Mouse (Mus musculus): ENCODE data around the gene Cfc1. TPM values are rescaled to one million over a fixed set of nuclear protein-coding genes. Genes with fewer than 3 reads are reported as not detected.
"Not testable (repeated sequence)": the region's sequence is repeated elsewhere in the genome, so short reads cannot be mapped to it uniquely, and the experiment has no call there.

Cfc1 gene
- polyA plus RNA-seq (2012; rRNA removed) (not detected in 2 replicates), polyA plus RNA-seq (2014; fragmentation: Nextera tagmentation; extraction: Ambion mirVana) (not detected in 2 replicates)

DNA sequence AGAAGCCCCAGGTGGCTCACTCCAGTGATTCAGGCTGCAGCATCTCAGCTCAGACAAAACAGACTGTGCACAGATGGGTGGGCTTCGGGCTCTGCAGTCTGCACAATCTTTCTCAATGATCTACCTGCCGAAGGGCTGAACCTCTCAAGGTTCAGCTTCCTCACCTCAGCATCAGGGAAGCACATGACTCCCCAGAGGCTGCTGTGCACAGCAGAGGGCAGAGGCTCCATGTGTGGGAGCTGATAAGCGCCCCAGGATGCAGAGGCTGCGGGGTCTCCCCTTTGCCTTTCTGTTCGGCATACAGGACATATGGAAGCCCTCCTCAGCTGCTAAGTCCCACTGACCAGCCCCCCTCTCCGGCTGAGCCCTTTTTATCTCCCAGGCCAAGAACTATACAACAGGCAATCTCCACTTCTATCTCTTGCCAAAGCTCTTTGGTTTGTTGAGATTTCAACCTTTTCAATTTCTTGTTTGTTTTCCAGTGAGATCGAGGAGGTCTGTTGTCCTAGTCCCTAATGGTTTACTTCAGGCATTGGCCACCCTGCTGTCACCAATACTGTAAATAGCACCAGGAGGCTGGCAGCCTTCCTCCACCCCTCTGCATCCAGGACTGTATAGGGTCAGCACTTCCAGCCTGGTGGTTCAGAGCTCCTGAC, at the start of gene Cfc1:
Gene Cfc1, plus strand, starts transcription at position 606 of the 656 bp plus-strand sequence.
- H3K9me3 ChIP-seq (ENCODE audit: control insufficient read depth, low read length); H3K4me3 ChIP-seq (ENCODE audit: insufficient read depth in 1 of 2, low read depth in 2 of 2, low read length in 2 of 2); H3K9ac ChIP-seq (replicated peaks); H3K4me1 ChIP-seq (replicated peaks; ENCODE audit: control insufficient read depth in 2 of 2, insufficient read depth in 2 of 2, low read length in 1 of 2); DNase-seq (ENCODE audit: low read depth in 3 of 3, low spot score in 3 of 3); H3K36me3 ChIP-seq (replicated peaks; ENCODE audit: control insufficient read depth, insufficient read depth, low read depth); ATAC-seq (ENCODE audit: insufficient read depth); H3K27ac ChIP-seq; H3K4me2 ChIP-seq (ENCODE audit: low read depth): not testable (repeated sequence)
- H3K27me3 ChIP-seq (ENCODE audit: control insufficient read depth, insufficient read depth, low read length) = peaks cover 21% of the 10 kb centered on the region
- WGBS (ENCODE audit: insufficient replicate concordance) = 7% methylated on average over 7 of the region's 7 CpGs

DNA sequence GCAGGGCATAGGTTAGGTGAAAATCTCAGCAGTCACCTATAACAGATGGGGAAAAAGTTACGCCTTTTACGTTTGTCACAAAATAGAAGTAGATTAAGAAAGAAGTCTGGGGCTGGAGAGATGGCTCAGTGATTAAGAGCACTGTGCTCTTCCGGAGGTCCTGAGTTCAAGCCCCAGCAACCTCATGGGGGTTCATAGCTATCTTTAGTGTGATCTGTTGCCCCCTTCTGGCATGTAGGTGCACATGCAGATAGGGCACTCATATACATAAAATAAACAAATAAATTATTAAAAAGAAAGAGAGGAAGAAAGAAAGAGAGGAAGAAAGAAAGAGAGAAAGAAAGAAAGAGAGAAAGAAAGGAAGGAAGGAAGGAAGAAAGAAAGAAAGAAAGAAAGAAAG, 48.1 kb upstream of the Cfc1 start:
- no peak overlapping the region for H3K9ac ChIP-seq (replicated peaks)
- H3K27me3 ChIP-seq (ENCODE audit: control insufficient read depth, insufficient read depth, low read length) = no peaks in the 10 kb centered on the region
- no peak for ATAC-seq (ENCODE audit: insufficient read depth)
- H3K36me3 ChIP-seq (replicated peaks; ENCODE audit: control insufficient read depth, insufficient read depth, low read depth) = no peaks in the 10 kb centered on the region
- H3K4me3 ChIP-seq (ENCODE audit: insufficient read depth in 1 of 2, low read depth in 2 of 2, low read length in 2 of 2) = no peak overlapping the region
- WGBS (ENCODE audit: insufficient replicate concordance) = 71% methylated on average over 3 of the region's 3 CpGs
- no peak overlapping the region for H3K27ac ChIP-seq
- no peak for DNase-seq (ENCODE audit: low read depth in 3 of 3, low spot score in 3 of 3)
- peaks cover 0 to 6% of the 10 kb centered on the region in 2 experiments; a peak in 1 of 4 replicates for H3K4me1 ChIP-seq (replicated peaks; ENCODE audit: control insufficient read depth in 2 of 2, insufficient read depth in 2 of 2, low read length in 1 of 2)
- TF ChIP-seq CTCF (IDR thresholded peaks at IDR 0.05; ENCODE audit: low read depth) (peak; percentile 33; the same call in 1 of the 2 replicates), EP300 (IDR thresholded peaks at IDR 0.05; ENCODE audit: low read depth) (no peak)
- H3K9me3 ChIP-seq (ENCODE audit: control insufficient read depth, low read length) = no peaks in the 10 kb centered on the region
- H3K4me2 ChIP-seq (ENCODE audit: low read depth) = no peak overlapping the region

DNA sequence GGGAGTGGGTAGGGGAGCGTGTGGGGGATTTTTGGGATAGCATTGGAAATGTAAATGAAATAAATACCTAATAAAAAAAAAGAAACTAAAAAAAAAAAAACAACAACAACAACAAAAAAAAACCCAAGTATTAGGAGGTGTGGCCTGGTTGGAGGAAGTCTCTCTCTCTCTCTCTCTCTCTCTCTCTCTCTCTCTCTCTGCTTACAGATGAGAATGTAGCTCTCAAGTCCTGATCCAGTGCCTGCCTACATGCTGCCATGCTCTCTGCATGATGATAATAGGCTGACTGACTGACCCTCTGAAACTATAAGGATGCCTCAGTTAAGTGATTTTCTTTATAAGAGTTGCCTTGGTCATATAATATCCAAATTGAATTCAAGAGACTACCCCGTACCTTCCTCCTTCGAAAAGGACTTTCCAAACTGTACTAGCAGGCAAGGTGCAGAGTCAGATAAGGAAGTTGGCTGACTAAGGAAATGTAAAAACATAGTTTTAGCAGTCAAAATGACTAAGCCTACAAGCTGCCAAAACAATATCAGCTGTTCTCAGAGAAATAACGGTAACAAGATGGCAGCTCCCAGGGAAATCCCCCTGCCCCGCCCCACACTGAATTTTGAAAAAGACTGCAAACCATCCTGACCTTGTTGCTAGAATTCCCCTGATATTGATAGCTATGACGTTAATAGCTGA, 45.5 kb upstream of the Cfc1 start:
- ATAC-seq (ENCODE audit: insufficient read depth) (peak; percentile 41; the same call in 1 of the 2 replicates), DNase-seq (ENCODE audit: low read depth in 3 of 3, low spot score in 3 of 3) (peak; percentile 50 to 72 (median 71))
- H3K27me3 ChIP-seq (ENCODE audit: control insufficient read depth, insufficient read depth, low read length) = no peaks in the 10 kb centered on the region
- H3K4me1 ChIP-seq (replicated peaks; ENCODE audit: control insufficient read depth in 2 of 2, insufficient read depth in 2 of 2, low read length in 1 of 2) = peaks cover 0 to 6% of the 10 kb centered on the region in 2 experiments; a peak in 1 of 4 replicates
- no peak overlapping the region for H3K4me3 ChIP-seq (ENCODE audit: insufficient read depth in 1 of 2, low read depth in 2 of 2, low read length in 2 of 2)
- H3K9ac ChIP-seq (replicated peaks) = no peak overlapping the region
- H3K4me2 ChIP-seq (ENCODE audit: low read depth) = no peak overlapping the region; the same call in 1 of the 2 replicates
- H3K9me3 ChIP-seq (ENCODE audit: control insufficient read depth, low read length) = no peaks in the 10 kb centered on the region
- no peak overlapping the region for H3K27ac ChIP-seq
- TF ChIP-seq EP300 (IDR thresholded peaks at IDR 0.05; ENCODE audit: low read depth) = peak; percentile 49; the same call in 1 of the 2 replicates
- no peak for TF ChIP-seq CTCF (IDR thresholded peaks at IDR 0.05; ENCODE audit: low read depth)
- H3K36me3 ChIP-seq (replicated peaks; ENCODE audit: control insufficient read depth, insufficient read depth, low read depth) = no peaks in the 10 kb centered on the region
- 27% methylated on average over 6 of the region's 6 CpGs for WGBS (ENCODE audit: insufficient replicate concordance)

DNA sequence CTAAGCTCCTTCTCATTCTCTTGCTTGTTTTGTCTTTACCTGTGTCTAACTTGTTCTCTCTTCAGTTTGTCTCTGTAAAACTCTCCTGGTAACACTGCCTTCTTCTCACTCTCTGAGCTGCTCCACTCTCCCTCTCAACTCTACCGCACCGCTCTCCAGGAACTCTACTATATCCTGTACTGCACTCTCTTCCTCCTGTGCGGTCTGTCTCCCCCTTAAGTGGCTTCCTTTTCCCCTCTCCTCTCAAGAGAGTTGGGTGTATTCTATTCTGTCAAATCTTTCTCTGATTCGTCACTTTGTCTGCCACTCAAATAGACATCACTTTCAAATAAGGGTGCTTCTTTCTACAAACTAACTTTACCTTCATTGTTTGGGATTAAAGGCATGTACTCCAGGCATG, 44.0 kb upstream of the Cfc1 start:
- no peaks in the 10 kb centered on the region for H3K27me3 ChIP-seq (ENCODE audit: control insufficient read depth, insufficient read depth, low read length)
- H3K9ac ChIP-seq (replicated peaks) = no peak overlapping the region
- peaks cover 0 to 2% of the 10 kb centered on the region in 2 experiments; a peak in 1 of 4 replicates for H3K4me1 ChIP-seq (replicated peaks; ENCODE audit: control insufficient read depth in 2 of 2, insufficient read depth in 2 of 2, low read length in 1 of 2)
- H3K4me2 ChIP-seq (ENCODE audit: low read depth) = no peak overlapping the region
- WGBS (ENCODE audit: insufficient replicate concordance) = 52% methylated on average over 4 of the region's 4 CpGs
- H3K27ac ChIP-seq = no peak overlapping the region
- H3K36me3 ChIP-seq (replicated peaks; ENCODE audit: control insufficient read depth, insufficient read depth, low read depth) = no peaks in the 10 kb centered on the region
- DNase-seq (ENCODE audit: low read depth in 3 of 3, low spot score in 3 of 3) = no peak
- H3K9me3 ChIP-seq (ENCODE audit: control insufficient read depth, low read length) = no peaks in the 10 kb centered on the region
- no peak for ATAC-seq (ENCODE audit: insufficient read depth)
- TF ChIP-seq CTCF (IDR thresholded peaks at IDR 0.05; ENCODE audit: low read depth) (no peak), EP300 (IDR thresholded peaks at IDR 0.05; ENCODE audit: low read depth) (no peak)
- H3K4me3 ChIP-seq (ENCODE audit: insufficient read depth in 1 of 2, low read depth in 2 of 2, low read length in 2 of 2) = no peak overlapping the region

DNA sequence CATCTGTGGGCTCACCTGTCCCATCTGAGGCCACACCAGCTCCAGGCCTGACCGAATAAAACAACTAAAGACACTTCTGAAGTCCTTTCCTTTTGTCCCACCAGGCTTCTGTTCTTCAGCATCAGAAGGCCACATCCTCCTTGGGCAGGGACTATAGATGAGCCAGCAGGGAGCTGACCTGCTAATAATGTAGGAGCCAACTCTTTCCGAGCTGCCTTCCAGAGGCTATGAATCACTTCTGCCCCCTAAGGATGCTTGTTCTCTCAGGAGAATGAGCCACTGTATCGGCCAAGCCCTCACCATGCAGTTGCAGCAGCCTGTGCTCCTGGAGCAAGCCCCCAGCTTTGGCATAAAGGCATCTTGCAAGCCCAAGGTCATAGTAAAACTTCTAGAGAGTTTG, 32.5 kb upstream of the Cfc1 start:
- no peak for ATAC-seq (ENCODE audit: insufficient read depth)
- Histone ChIP-seq H3K4me1 (replicated peaks; ENCODE audit: control insufficient read depth in 2 of 2, insufficient read depth in 2 of 2, low read length in 1 of 2) (no peaks in the 10 kb centered on the region), H3K4me3 (ENCODE audit: insufficient read depth in 1 of 2, low read depth in 2 of 2, low read length in 2 of 2) (no peak overlapping the region), H3K36me3 (replicated peaks; ENCODE audit: control insufficient read depth, insufficient read depth, low read depth) (no peaks in the 10 kb centered on the region), H3K27me3 (ENCODE audit: control insufficient read depth, insufficient read depth, low read length) (no peaks in the 10 kb centered on the region), H3K27ac (no peak overlapping the region), H3K4me2 (ENCODE audit: low read depth) (no peak overlapping the region), H3K9me3 (ENCODE audit: control insufficient read depth, low read length) (no peaks in the 10 kb centered on the region), H3K9ac (replicated peaks) (no peak overlapping the region)
- no peak for DNase-seq (ENCODE audit: low read depth in 3 of 3, low spot score in 3 of 3)
- WGBS (ENCODE audit: insufficient replicate concordance) = 49% methylated on average over 3 of the region's 3 CpGs
- TF ChIP-seq CTCF (IDR thresholded peaks at IDR 0.05; ENCODE audit: low read depth) (no peak), EP300 (IDR thresholded peaks at IDR 0.05; ENCODE audit: low read depth) (no peak)
